Mouse (Mus musculus): ENCODE results near the gene Faim.

- TF ChIP-seq CTCF (IDR thresholded peaks at IDR 0.05; ENCODE audit: borderline replicate concordance, control insufficient read depth, extremely low read depth, insufficient read depth, low read length, poor library complexity), result no peak
- no peak for TF ChIP-seq POLR2A (IDR thresholded peaks at IDR 0.05; ENCODE audit: control insufficient read depth, extremely low read depth, insufficient read depth, low read length, poor library complexity)
Observed at GRCm38 (mm10) chr9:98960348-98960747, 25.8 kb upstream of the Faim start.
